Mouse (Mus musculus) neural tube, embryonic 14.5 days (tissue): ENCODE results near the gene Naa50. TPM values are rescaled to one million over a fixed set of nuclear protein-coding genes. Genes with fewer than 3 reads are reported as not detected.

Source experiments
- ATAC-seq: fragments of 200-750 bp; cut with Nextera tagmentation; 2 replicates; pipeline ENCODE4 v1.8.0; 2017; ENCODE audit warnings: low read depth, mild to moderate bottlenecking, moderate TSS enrichment, moderate library complexity
- H3K27ac ChIP-seq: fragments of 300-500 bp; sonication (generic); 2 replicates; pipeline ENCODE4 v1.5.1; 2014; ENCODE audit warnings: low read depth, mild to moderate bottlenecking, control low read depth, low read length, moderate library complexity, mixed read lengths
- H3K27me3 ChIP-seq: fragments of 300-500 bp; sonication (generic); 2 replicates; pipeline ENCODE4 v1.6.1; 2014; ENCODE audit warnings: low read length; ENCODE audit not compliant: control insufficient read depth, insufficient read depth
- H3K36me3 ChIP-seq: fragments of 300-500 bp; sonication (generic); 2 replicates; pipeline ENCODE4 v1.6.1; 2014; ENCODE audit warnings: low read length, mixed read lengths; ENCODE audit not compliant: control insufficient read depth, insufficient read depth
- H3K4me1 ChIP-seq: fragments of 300-500 bp; sonication (generic); 2 replicates; pipeline ENCODE4 v1.6.1; 2014; ENCODE audit warnings: low read length; ENCODE audit not compliant: control insufficient read depth, insufficient read depth
- H3K4me2 ChIP-seq: fragments of 300-500 bp; sonication (generic); 2 replicates; pipeline ENCODE4 v1.6.1; 2014; ENCODE audit warnings: mild to moderate bottlenecking, low read depth, low read length, control low read depth
- H3K4me3 ChIP-seq: fragments of 300-500 bp; sonication (generic); 2 replicates; pipeline ENCODE4 v1.5.1; 2014; ENCODE audit warnings: low read depth, low read length, control low read depth, mixed read lengths
- H3K9ac ChIP-seq: fragments of 300-500 bp; sonication (generic); replicated peaks from 2 replicates; pipeline ENCODE4 v1.6.1; 2014; ENCODE audit warnings: low read depth, mild to moderate bottlenecking, control low read depth, low read length, mixed read lengths
- H3K9me3 ChIP-seq: fragments of 300-500 bp; sonication (generic); 2 replicates; pipeline ENCODE4 v1.6.1; 2016; ENCODE audit warnings: low read length; ENCODE audit not compliant: control insufficient read depth
- WGBS: fragments of 180-500 bp; shearing (Covaris S2); extraction: QIAGEN DNeasy Blood & Tissue Kit; methylation state at CpG from one replicate; pipeline ENCODE4 v1.1.7; 2014; 5-methylcytosine and 5-hydroxymethylcytosine counted together
- polyA plus RNA-seq: library from polyadenylated mRNA; unstranded; fragments of >200 nt; fragmentation: Nextera tagmentation; extraction: Ambion mirVana; gene quantifications from 2 replicates; pipeline ENCODE4 v1.2.1, GENCODE M21; 2014

Gene Naa50
- polyA plus RNA-seq, 1 experiment from 2014 or later = 37.7 TPM

DNA sequence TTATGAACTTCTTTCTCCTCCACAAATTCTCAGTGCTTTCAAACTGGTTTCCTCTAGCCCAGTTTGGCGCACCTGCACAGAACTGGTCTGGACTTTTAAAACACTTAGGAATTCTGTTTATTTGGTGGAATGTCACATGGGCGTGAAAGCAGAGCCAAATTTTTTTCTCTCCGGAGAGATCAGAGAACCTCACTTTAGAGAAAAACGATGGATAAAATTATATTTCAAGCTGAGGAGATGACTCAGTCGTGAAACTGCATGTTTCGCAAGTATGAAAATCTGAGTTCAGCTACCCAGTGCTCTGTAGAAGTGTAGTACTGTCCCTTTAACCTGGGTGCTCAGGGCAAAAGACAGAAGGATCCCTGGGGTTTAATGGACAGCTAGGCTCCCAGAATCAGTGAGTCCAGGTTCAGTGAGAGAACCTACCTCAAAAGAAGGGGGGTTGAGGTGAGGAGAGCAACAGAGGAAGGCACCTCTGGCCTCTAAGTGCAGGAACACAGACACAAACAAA lies 3.1 kb upstream of the Naa50 start:
- WGBS = 91% methylated on average over 6 of the region's 6 CpGs
- Histone ChIP-seq H3K4me2 (no peak overlapping the region), H3K4me3 (no peak overlapping the region), H3K36me3 (no peaks in the 10 kb centered on the region), H3K27ac (no peak overlapping the region), H3K27me3 (no peaks in the 10 kb centered on the region), H3K9ac (no peak overlapping the region), H3K9me3 (no peaks in the 10 kb centered on the region), H3K4me1 (peaks cover 7% of the 10 kb centered on the region)
- ATAC-seq = no peak

DNA sequence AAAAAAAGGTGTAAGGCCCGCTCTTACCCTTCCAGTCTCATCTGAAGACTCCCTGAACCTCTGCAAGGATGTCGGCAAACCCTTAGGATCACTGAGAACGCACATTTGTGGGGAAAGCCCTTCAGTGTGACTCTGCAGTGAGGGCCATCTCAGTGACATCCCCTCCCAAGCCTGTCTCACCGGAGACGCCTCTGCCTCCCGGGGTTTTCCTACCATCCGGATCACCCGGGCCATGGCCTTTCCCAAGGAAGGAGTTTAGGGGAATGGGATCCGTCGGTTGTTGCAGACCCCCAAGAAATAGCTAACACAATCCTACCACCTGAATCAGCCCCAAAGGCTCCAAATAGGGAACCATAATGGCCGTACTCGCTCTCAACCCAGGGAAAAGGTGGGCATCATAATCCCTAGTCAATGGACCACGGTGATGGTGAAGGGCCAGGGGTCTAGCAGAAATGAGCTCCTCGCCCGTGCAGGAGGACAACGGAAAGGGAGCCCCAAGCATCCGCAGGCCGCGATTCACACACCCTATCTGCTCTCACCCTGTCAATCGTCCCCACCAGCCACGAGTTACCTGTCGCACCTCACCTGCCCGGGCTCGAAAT lies 1.2 kb upstream of the Naa50 start:
- Histone ChIP-seq H3K27me3 (no peaks in the 10 kb centered on the region), H3K27ac (peak overlapping the region; percentile 99), H3K4me3 (peak overlapping the region; percentile 89), H3K9ac (peak overlapping the region; percentile 73), H3K36me3 (no peaks in the 10 kb centered on the region), H3K9me3 (no peaks in the 10 kb centered on the region), H3K4me2 (peak overlapping the region; percentile 65), H3K4me1 (peaks cover 9% of the 10 kb centered on the region)
- ATAC-seq = peak; percentile 7
- 2% methylated on average over 24 of the region's 24 CpGs for WGBS

DNA sequence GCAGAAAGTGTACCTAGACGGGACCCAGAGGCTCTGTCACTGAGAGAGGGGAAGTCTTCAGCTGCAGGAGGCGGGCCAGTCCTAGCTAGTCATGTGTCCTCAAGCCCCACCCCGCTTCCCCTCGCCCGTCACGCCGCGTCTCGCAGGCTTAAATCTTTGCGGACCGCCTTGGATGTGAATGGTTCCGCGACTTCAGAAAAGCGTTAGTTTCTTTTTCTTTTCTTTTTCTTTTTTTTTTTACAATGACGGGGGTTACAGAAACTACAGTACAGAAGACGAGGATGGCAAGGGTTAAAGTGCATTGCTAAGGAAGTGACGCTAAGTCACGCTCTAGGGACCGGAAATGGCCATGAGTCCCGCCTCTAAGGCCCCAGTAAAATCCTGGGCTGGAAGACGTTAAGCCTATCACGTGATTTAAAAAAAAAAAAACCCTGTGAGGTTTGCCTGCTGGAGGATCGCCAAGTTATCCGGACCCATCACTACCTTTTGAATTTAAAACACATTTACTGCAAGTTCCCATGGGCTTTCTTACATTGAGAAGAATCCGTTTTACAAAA lies 573 bp upstream of the Naa50 start:
- peaks cover 9% of the 10 kb centered on the region for H3K4me1 ChIP-seq
- 0% methylated on average over 25 of the region's 25 CpGs for WGBS
- H3K9ac ChIP-seq = peak overlapping the region; percentile 73
- no peaks in the 10 kb centered on the region for H3K27me3 ChIP-seq
- peak overlapping the region; percentile 99 for H3K27ac ChIP-seq
- H3K36me3 ChIP-seq = no peaks in the 10 kb centered on the region
- no peaks in the 10 kb centered on the region for H3K9me3 ChIP-seq
- peak; percentile 90 for ATAC-seq
- H3K4me2 ChIP-seq = peak overlapping the region; percentile 72
- H3K4me3 ChIP-seq = peak overlapping the region; percentile 89

DNA sequence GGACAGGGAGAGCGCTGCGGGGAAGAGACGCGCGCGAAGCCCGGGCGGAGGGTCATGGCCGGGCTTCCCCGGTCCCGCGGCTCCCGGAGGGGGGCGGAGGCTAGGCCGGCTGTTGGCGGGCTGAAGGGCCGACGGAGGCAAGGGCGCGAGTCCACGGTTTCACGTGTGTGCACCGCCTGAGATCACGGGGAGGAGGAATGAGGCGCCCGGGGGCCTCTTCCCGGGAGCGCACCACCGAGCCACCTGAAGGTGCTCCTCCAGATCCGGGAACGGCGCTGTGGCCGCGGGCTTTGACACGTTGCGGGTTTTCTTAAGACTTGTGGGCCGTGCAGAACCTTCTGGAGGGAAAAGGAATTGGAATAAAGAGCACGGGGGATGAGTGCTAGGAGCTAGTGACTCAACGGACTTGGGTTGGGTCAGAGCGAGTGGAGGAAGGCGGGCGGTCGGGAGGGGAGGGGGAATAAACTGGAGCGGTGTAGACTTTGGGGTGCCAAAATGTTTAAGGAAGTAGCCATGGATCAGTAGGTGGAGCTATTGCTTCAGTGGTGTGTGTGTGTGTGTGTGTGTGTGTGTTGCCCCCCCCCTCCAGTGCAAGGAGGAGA lies 657 bp downstream of the Naa50 start:
- no peaks in the 10 kb centered on the region for H3K9me3 ChIP-seq
- peak overlapping the region; percentile 99 for H3K27ac ChIP-seq
- peak overlapping the region; percentile 72 for H3K4me2 ChIP-seq
- ATAC-seq = peak; percentile 47
- peak overlapping the region; percentile 83 for H3K9ac ChIP-seq
- H3K27me3 ChIP-seq = no peaks in the 10 kb centered on the region
- under 1% methylated on average over 37 of the region's 44 CpGs for WGBS
- H3K36me3 ChIP-seq = no peaks in the 10 kb centered on the region
- H3K4me1 ChIP-seq = peaks cover 9% of the 10 kb centered on the region
- H3K4me3 ChIP-seq = peak overlapping the region; percentile 89

DNA sequence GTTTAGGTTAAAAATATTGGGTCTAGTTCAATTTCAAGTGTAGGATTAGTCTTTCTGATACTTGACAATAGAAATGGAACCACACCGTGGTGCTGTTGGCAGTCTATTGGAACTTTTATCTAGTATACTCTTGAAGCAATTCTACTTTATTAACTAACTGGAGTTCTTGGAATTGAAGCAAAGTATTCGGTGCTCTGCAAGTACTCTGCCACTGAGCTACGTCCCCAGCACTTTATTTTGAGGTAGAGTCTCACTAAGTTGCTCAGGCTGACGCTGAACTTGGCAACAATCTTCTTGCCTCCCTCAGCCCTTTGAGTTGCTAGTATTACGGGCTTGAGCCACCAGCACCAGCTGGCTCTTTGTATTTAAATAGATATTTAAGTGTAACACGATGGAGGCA lies 1.9 kb downstream of the Naa50 start:
- H3K4me2 ChIP-seq = peak overlapping the region; percentile 72; the same call in 1 of the 2 replicates
- no peak overlapping the region; the same call in 1 of the 2 replicates for H3K4me3 ChIP-seq
- no peaks in the 10 kb centered on the region for H3K36me3 ChIP-seq
- H3K27me3 ChIP-seq = no peaks in the 10 kb centered on the region
- no peaks in the 10 kb centered on the region for H3K9me3 ChIP-seq
- 42% methylated on average over 6 of the region's 6 CpGs for WGBS
- no peak overlapping the region for H3K27ac ChIP-seq
- ATAC-seq = no peak
- H3K9ac ChIP-seq = no peak overlapping the region
- peaks cover 9% of the 10 kb centered on the region for H3K4me1 ChIP-seq

DNA sequence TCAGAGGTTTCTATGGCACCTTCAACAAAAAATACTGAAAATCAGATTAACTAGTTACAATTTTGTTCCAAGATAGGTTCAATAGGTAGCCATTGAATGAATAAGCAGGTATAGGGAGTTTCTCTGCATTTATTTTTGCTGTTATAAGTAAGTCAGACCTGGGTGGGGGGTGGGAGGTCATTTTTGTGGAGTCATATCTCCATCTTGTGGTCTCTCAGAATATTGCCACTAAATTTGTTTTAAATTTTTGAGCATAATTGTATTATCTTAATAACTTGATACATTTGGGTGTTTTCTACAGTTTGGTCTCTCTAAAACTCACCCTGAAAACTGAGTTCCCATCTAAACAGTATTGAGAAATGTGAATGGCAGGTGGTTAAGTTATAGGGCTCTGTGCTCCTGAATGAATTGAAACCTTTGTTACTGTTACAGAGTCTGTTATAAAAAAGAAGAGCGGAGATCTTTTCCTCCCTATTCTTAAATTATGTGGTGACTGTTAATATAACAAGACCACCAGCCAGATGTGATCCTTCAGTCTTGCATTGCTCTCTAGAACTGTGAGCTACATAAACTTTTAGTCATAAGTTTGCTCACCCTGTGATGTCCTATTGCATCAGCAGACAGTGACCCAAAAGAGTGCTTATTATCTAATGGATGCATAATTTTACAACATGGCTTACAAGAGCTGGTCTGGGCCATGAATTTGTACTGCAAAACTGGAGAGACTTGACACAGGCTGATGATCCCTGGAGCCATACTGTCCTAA lies 9.6 kb downstream of the Naa50 start:
- H3K27me3 ChIP-seq = no peaks in the 10 kb centered on the region

DNA sequence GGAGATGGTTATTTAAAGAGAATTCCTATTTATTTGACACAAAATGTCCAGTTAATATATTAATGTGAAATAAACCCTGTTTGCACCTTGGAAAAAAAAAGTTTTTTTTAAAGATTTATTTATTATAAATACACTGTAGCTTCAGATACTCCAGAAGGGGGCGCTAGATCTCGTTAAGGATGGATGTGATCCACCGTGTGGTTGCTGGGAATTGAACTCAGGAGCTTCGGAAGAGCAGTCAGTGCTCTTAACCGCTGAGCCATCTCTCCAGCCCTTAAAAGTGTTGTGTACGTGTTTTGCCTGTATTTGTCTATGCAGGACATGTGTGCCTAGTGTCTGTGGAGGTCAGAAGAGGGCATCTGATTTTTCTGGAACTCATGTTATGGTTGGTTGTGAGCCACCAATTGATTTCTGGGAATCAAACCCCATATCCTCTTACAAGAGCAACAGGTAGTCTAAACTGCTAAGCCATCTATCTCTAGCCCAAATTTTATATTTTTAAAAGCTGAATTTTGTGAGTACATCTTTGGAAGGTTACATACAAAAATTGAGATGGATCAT lies 14.9 kb downstream of the Naa50 start:
- no peak overlapping the region for H3K4me2 ChIP-seq
- ATAC-seq = no peak
- no peaks in the 10 kb centered on the region for H3K9me3 ChIP-seq
- no peak overlapping the region for H3K27ac ChIP-seq
- H3K4me1 ChIP-seq = no peaks in the 10 kb centered on the region
- H3K27me3 ChIP-seq = no peaks in the 10 kb centered on the region
- H3K4me3 ChIP-seq = no peak overlapping the region
- peaks cover 4% of the 10 kb centered on the region for H3K36me3 ChIP-seq
- no peak overlapping the region for H3K9ac ChIP-seq
- 72% methylated on average over 6 of the region's 6 CpGs for WGBS

More for the DNA sequence above, 9.6 kb downstream of the Naa50 start:
- Histone ChIP-seq H3K36me3 (no peaks in the 10 kb centered on the region), H3K9me3 (no peaks in the 10 kb centered on the region), H3K4me3 (no peak overlapping the region), H3K4me2 (no peak overlapping the region), H3K4me1 (no peaks in the 10 kb centered on the region), H3K9ac (no peak overlapping the region), H3K27ac (no peak overlapping the region)
- no peak for ATAC-seq
- WGBS = 89% methylated on average over 1 of the region's 1 CpGs

DNA sequence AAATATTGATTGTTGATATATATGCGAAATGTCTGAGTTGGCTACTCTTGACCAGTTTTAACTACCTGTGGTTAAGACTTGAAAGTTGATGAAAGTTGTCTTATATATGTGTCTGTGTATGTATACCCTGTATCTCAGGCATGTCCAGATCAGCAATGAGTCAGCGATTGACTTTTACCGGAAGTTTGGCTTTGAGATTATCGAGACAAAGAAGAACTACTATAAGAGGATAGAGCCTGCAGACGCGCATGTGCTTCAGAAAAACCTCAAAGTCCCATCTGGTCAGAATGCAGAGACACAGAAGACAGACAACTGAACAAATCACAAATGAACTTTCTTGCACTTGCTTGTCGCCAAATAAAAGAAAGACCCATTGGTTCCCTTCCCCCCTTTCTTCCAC lies 19.7 kb downstream of the Naa50 start:
- 94% methylated on average over 7 of the region's 7 CpGs for WGBS
- H3K36me3 ChIP-seq = peaks cover 4% of the 10 kb centered on the region
- H3K9me3 ChIP-seq = no peaks in the 10 kb centered on the region
- H3K4me3 ChIP-seq = no peak overlapping the region
- no peaks in the 10 kb centered on the region for H3K27me3 ChIP-seq
- no peak overlapping the region for H3K4me2 ChIP-seq
- ATAC-seq = no peak
- H3K9ac ChIP-seq = no peak overlapping the region
- no peak overlapping the region for H3K27ac ChIP-seq
- H3K4me1 ChIP-seq = no peaks in the 10 kb centered on the region
